In genomic region chr12:85436021-85436621, GRCm38 (mm10) we compare ENCODE assay signal across 7 mouse cellular contexts. TPM values are rescaled to one million over a fixed set of nuclear protein-coding genes. Genes with fewer than 3 reads are reported as not detected.
DNase-seq lines count a peak whose midpoint lies in the region; ATAC-seq and TF ChIP-seq lines count a peak whose summit lies in the region.

No protein-coding gene starts in this region.

- no peak overlapping the region for H3K9ac ChIP-seq in midbrain, postnatal 0 days (replicated peaks; ENCODE audit: low read length, poor library complexity, severe bottlenecking)

- no peak for TF ChIP-seq CTCF in midbrain, postnatal 0 days (IDR thresholded peaks at IDR 0.05)

- no peaks in the 10 kb centered on the region for H3K27me3 ChIP-seq in midbrain, postnatal 0 days (ENCODE audit: insufficient read depth, low read length)

- no peaks in the 10 kb centered on the region for H3K36me3 ChIP-seq in midbrain, postnatal 0 days (ENCODE audit: insufficient read depth, low read length)

- peaks cover 6% of the 10 kb centered on the region; the same call in 1 of the 2 replicates for H3K4me1 ChIP-seq in midbrain, postnatal 0 days (ENCODE audit: insufficient read depth, low read length)

- H3K9me3 ChIP-seq in midbrain, postnatal 0 days (ENCODE audit: low read length), result no peaks in the 10 kb centered on the region

- peak overlapping the region; percentile 0; the same call in 1 of the 2 replicates for H3K4me2 ChIP-seq in midbrain, postnatal 0 days (ENCODE audit: low read depth, low read length, poor library complexity, severe bottlenecking)

- WGBS in midbrain, postnatal 0 days, result 20% methylated on average over 10 of the region's 10 CpGs

- H3K27ac ChIP-seq in midbrain, postnatal 0 days (ENCODE audit: low read depth, low read length), result peak overlapping the region; percentile 57

- peak; percentile 74 for ATAC-seq in midbrain, postnatal 0 days (ENCODE audit: low FRiP score)

- DNase-seq in brain, adult 2 months (ENCODE audit: low read depth, low spot score), result peak; percentile 99
- peak; percentile 89 for DNase-seq in cerebellum, adult 9-11 months
- DNase-seq in gastrocnemius, postnatal 25 days, result peak; percentile 79
- DNase-seq in layer of hippocampus, adult 11-12 months (ENCODE audit: low spot score), result peak; percentile 90
- DNase-seq in midbrain, postnatal 0 days (ENCODE audit: low spot score), result peak; percentile 88
- no peak for DNase-seq in natural killer cell, adult 2 months (ENCODE audit: low spot score in 2 of 2)
- no peak for DNase-seq in embryo, embryonic 11 days

- no peak overlapping the region for H3K4me3 ChIP-seq in midbrain, postnatal 0 days (ENCODE audit: low read depth, low read length)

RNA-seq across cellular contexts. Expression of gene Fos, which starts 37.6 kb away (rescaled TPM):
- 10 to 100 TPM in 1 of 2 experiments, 1 to 10 TPM in 1; 5.1 to 11.6 TPM for total RNA-seq in gastrocnemius, postnatal 25 days (2021)
- total RNA-seq in midbrain, postnatal 0 days (2014; rRNA removed), result 9.7 and 14.6 TPM in 2 replicates
- 7.3 and 10.0 TPM in 2 replicates for polyA plus RNA-seq in midbrain, postnatal 0 days (2015; fragmentation: Nextera tagmentation; extraction: Ambion mirVana)

Comparison
In these comparisons a context has a peak if more than half of its experiments do, and no peak if none do; other contexts are left out.
1. DNase-seq: peak in brain, adult 2 months (single experiment), cerebellum, adult 9-11 months (single experiment), gastrocnemius, postnatal 25 days (single experiment), layer of hippocampus, adult 11-12 months (single experiment) and midbrain, postnatal 0 days (single experiment); none in natural killer cell, adult 2 months (0 of 2) and embryo, embryonic 11 days (single experiment).